Mouse (Mus musculus): ENCODE results near the gene Slc1a2.

GRCm38 (mm10) chr2:102703556-102703955, 45.1 kb downstream of the Slc1a2 start:
- no peak for TF ChIP-seq CTCF (IDR thresholded peaks at IDR 0.05; ENCODE audit: borderline replicate concordance, insufficient read depth, low read length)
- no peak for TF ChIP-seq POLR2A (IDR thresholded peaks at IDR 0.05; ENCODE audit: low read depth, low read length)
